Mouse (Mus musculus) cerebellum, adult 11-12 months (tissue): ENCODE results near the gene Vbp1.

ENCODE experiments used
- DNase-seq: peaks from one replicate; pipeline ENCODE4 v3.0.0; 2022

Gene Vbp1

GRCm38 (mm10) chrX:75514179-75514972, at the start of gene Vbp1:
TSS of gene Vbp1 (plus strand) at chrX:75514299.
- DNase-seq = peak; percentile 90

GRCm38 (mm10) chrX:75475182-75475644, 38.9 kb upstream of the Vbp1 start:
- peak; percentile 63 for DNase-seq

DNA sequence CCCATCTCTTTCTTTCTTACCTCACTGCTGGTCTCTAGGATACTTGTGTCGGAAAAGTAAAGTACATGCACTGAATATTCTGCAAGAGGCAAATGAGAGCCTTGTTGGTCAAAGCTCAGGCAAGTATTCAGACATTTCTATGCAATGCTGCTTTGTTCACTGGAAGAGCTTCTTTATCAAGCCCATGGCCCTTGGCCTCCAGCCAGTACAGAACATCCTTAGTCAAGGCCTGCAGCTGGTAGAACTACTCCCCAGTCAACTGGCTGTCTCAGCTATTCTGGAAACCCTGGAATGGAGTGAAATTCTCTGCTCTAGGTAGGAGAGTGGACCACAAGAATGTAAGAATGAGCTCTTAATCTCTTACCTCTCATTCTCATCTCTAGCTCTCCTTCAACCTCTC, 24.2 kb upstream of the Vbp1 start:
- no peak for DNase-seq

DNA sequence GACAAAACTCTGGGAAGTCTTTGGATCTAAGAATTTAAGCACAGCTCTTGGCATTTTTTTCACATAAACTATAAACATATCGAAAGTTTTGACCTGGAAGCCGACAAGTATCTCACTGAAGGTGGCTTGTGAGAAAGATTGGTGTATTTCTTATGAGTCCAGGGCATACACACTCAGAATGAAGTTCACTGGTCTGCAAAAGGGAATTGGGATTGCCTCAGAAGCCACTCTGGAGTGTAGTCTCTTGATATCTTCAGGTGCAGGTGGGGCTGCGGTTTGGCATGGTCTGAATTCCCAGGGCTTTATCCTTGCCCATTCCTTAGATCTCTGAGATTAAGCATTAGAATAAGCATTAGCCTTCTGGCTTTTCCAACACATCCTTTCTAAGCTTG, 316 bp upstream of the Vbp1 start:
- no peak for DNase-seq

GRCm38 (mm10) chrX:75577582-75578324, 63.7 kb downstream of the Vbp1 start, which contains the start of gene Rab39b:
TSS of gene Rab39b (minus strand) at chrX:75578231.
- DNase-seq = peak; percentile 69

- no peak for DNase-seq
Observed at GRCm38 (mm10) chrX:75578539-75578938, 64.4 kb downstream of the Vbp1 start.
